Mouse (Mus musculus): ENCODE measurements at regions not wholly inside any gene's neighbourhood (a gene's known extent, or its start where the extent isn't known, plus 50 kb on each side); places are given as distances from the start of the nearest gene placed in this dataset.

DNA sequence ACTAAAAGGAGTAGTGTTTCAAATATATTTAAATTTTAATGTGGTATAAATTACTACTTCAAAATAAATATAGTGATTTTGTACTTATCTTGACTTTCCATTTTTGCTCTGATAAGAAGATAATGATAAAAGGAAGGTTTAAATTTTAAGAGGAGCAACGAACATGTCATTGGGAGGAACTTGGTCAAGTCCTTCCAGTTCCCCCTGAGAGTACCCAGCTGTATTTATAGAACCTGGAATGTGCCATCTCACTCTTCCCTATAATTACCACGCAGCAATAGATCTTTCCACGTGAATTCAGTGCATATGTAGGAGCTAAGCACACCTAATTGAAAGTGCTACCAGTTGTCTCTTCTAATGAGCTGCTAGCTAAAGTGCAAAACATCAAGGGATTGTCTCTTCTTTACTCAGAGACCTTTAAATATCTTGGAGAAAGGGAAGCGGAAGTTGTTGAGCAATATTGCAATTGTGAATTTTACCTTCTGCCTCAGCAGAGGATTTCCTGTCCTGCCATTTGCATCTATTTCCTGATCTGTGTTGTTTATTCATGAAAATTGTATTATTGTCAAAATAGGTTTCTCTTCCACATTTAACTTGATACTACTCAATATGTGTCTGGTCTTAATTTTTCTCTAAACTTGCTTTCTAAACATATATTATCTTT, 1243.0 kb upstream of the Zeb2 start:
- H3K9ac ChIP-seq (replicated peaks; ENCODE audit: low read depth) = no peak overlapping the region
- ATAC-seq (no peak), DNase-seq (ENCODE audit: low spot score) (no peak)
- H3K4me2 ChIP-seq (replicated peaks; ENCODE audit: low read depth, low read length) = no peak overlapping the region
- no peak overlapping the region for H3K4me3 ChIP-seq (ENCODE audit: low read depth, low read length)
- WGBS = 46% methylated on average over 4 of the region's 4 CpGs
- no peaks in the 10 kb centered on the region for H3K4me1 ChIP-seq (ENCODE audit: insufficient read depth, low read depth, low read length)
- no peaks in the 10 kb centered on the region for H3K9me3 ChIP-seq (ENCODE audit: low read length)
- H3K27me3 ChIP-seq (replicated peaks; ENCODE audit: insufficient read depth, low read length) = no peaks in the 10 kb centered on the region
- TF ChIP-seq CTCF (IDR thresholded peaks at IDR 0.05) (no peak), EP300 (IDR thresholded peaks at IDR 0.05) (no peak)
- H3K36me3 ChIP-seq (ENCODE audit: insufficient read depth, low read length) = no peaks in the 10 kb centered on the region
- no peak overlapping the region for H3K27ac ChIP-seq (ENCODE audit: low read length)

DNA sequence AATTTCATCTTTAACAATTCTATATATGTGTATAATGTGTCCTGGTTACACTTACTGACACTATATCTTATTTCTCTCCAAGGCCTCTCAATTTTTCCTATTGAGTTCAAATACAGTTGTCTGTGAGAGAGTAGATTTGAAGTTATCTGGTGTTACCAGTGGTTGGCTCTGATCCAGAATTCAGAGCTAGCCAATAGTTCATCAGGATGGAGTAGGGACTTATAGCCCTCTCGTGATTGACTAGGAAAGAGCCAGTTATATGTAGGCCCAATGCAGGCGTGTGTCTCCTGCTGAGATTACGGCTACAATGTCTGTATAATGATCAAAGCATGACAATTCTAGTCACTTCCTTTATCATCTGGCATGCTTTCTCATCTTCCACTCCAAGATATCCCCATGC, 1241.0 kb upstream of the Zeb2 start:
- TF ChIP-seq CTCF (IDR thresholded peaks at IDR 0.05) (no peak), EP300 (IDR thresholded peaks at IDR 0.05) (no peak)
- no peak for DNase-seq (ENCODE audit: low spot score)
- H3K27ac ChIP-seq (ENCODE audit: low read length) = no peak overlapping the region
- no peak overlapping the region for H3K4me2 ChIP-seq (replicated peaks; ENCODE audit: low read depth, low read length)
- H3K4me3 ChIP-seq (ENCODE audit: low read depth, low read length) = no peak overlapping the region
- 75% methylated on average over 3 of the region's 3 CpGs for whole genome bisulfite sequencing
- H3K9me3 ChIP-seq (ENCODE audit: low read length) = no peaks in the 10 kb centered on the region
- no peak for ATAC-seq
- H3K4me1 ChIP-seq (ENCODE audit: insufficient read depth, low read depth, low read length) = no peaks in the 10 kb centered on the region
- H3K27me3 ChIP-seq (replicated peaks; ENCODE audit: insufficient read depth, low read length) = no peaks in the 10 kb centered on the region
- H3K36me3 ChIP-seq (ENCODE audit: insufficient read depth, low read length) = no peaks in the 10 kb centered on the region
- H3K9ac ChIP-seq (replicated peaks; ENCODE audit: low read depth) = no peak overlapping the region

GRCm38 (mm10) chr2:46356651-46357050, 1239.5 kb upstream of the Zeb2 start:
- H3K9me3 ChIP-seq (ENCODE audit: low read length) = no peaks in the 10 kb centered on the region
- no peaks in the 10 kb centered on the region for H3K27me3 ChIP-seq (replicated peaks; ENCODE audit: insufficient read depth, low read length)
- H3K4me2 ChIP-seq (replicated peaks; ENCODE audit: low read depth, low read length) = no peak overlapping the region
- WGBS = 88% methylated on average over 3 of the region's 3 CpGs
- no peak for TF ChIP-seq EP300 (IDR thresholded peaks at IDR 0.05)
- no peak for TF ChIP-seq CTCF (IDR thresholded peaks at IDR 0.05)
- DNase-seq (ENCODE audit: low spot score) = no peak
- no peak overlapping the region for H3K27ac ChIP-seq (ENCODE audit: low read length)
- no peak overlapping the region for H3K4me3 ChIP-seq (ENCODE audit: low read depth, low read length)
- H3K9ac ChIP-seq (replicated peaks; ENCODE audit: low read depth) = no peak overlapping the region
- no peaks in the 10 kb centered on the region for H3K4me1 ChIP-seq (ENCODE audit: insufficient read depth, low read depth, low read length)
- no peak for ATAC-seq
- no peaks in the 10 kb centered on the region for H3K36me3 ChIP-seq (ENCODE audit: insufficient read depth, low read length)

- H3K4me2 ChIP-seq (replicated peaks; ENCODE audit: low read depth, low read length) = no peak overlapping the region
- H3K4me3 ChIP-seq (ENCODE audit: low read depth, low read length) = no peak overlapping the region
- TF ChIP-seq EP300 (IDR thresholded peaks at IDR 0.05) (no peak), CTCF (IDR thresholded peaks at IDR 0.05) (no peak)
- H3K9ac ChIP-seq (replicated peaks; ENCODE audit: low read depth) = no peak overlapping the region
- H3K4me1 ChIP-seq (ENCODE audit: insufficient read depth, low read depth, low read length) = no peaks in the 10 kb centered on the region
- DNase-seq (ENCODE audit: low spot score) = no peak
- 66% methylated on average over 4 of the region's 4 CpGs for WGBS
- no peaks in the 10 kb centered on the region for H3K36me3 ChIP-seq (ENCODE audit: insufficient read depth, low read length)
- ATAC-seq = no peak
- H3K27ac ChIP-seq (ENCODE audit: low read length) = no peak overlapping the region
- no peaks in the 10 kb centered on the region for H3K9me3 ChIP-seq (ENCODE audit: low read length)
- H3K27me3 ChIP-seq (replicated peaks; ENCODE audit: insufficient read depth, low read length) = no peaks in the 10 kb centered on the region
These were observed 1223.5 kb upstream of the Zeb2 start for GRCm38 (mm10) chr2:46340694-46341093.

- DNase-seq (ENCODE audit: low spot score) = no peak
- ATAC-seq = no peak
These were observed 1199.5 kb upstream of the Zeb2 start for GRCm38 (mm10) chr2:46316666-46317065.

GRCm38 (mm10) chr2:46315243-46315642, 1198.0 kb upstream of the Zeb2 start:
- Histone ChIP-seq H3K27ac (ENCODE audit: low read length) (no peak overlapping the region), H3K27me3 (replicated peaks; ENCODE audit: insufficient read depth, low read length) (no peaks in the 10 kb centered on the region), H3K36me3 (ENCODE audit: insufficient read depth, low read length) (no peaks in the 10 kb centered on the region), H3K4me2 (replicated peaks; ENCODE audit: low read depth, low read length) (no peak overlapping the region), H3K4me1 (ENCODE audit: insufficient read depth, low read depth, low read length) (no peaks in the 10 kb centered on the region), H3K9ac (replicated peaks; ENCODE audit: low read depth) (no peak overlapping the region), H3K9me3 (ENCODE audit: low read length) (no peaks in the 10 kb centered on the region), H3K4me3 (ENCODE audit: low read depth, low read length) (no peak overlapping the region)
- TF ChIP-seq EP300 (IDR thresholded peaks at IDR 0.05) = no peak
- no peak for TF ChIP-seq CTCF (IDR thresholded peaks at IDR 0.05)
- 83% methylated on average over 3 of the region's 3 CpGs for WGBS
- ATAC-seq (no peak), DNase-seq (ENCODE audit: low spot score) (no peak)

More at GRCm38 (mm10) chr2:46316666-46317065, 1199.5 kb upstream of the Zeb2 start:
- Histone ChIP-seq H3K36me3 (ENCODE audit: insufficient read depth, low read length) (no peaks in the 10 kb centered on the region), H3K4me3 (ENCODE audit: low read depth, low read length) (no peak overlapping the region), H3K4me1 (ENCODE audit: insufficient read depth, low read depth, low read length) (no peaks in the 10 kb centered on the region), H3K27me3 (replicated peaks; ENCODE audit: insufficient read depth, low read length) (no peaks in the 10 kb centered on the region), H3K4me2 (replicated peaks; ENCODE audit: low read depth, low read length) (no peak overlapping the region), H3K27ac (ENCODE audit: low read length) (no peak overlapping the region), H3K9me3 (ENCODE audit: low read length) (no peaks in the 10 kb centered on the region), H3K9ac (replicated peaks; ENCODE audit: low read depth) (no peak overlapping the region)
- TF ChIP-seq CTCF (IDR thresholded peaks at IDR 0.05) (no peak), EP300 (IDR thresholded peaks at IDR 0.05) (no peak)
- 77% methylated on average over 2 of the region's 2 CpGs for WGBS

Data from lung, postnatal 0 days (tissue).